Mouse (Mus musculus) forebrain, embryonic 12.5 days (tissue): ENCODE results near the gene Zyx. TPM values are rescaled to one million over a fixed set of nuclear protein-coding genes. Genes with fewer than 3 reads are reported as not detected.

Experiments used
- ATAC-seq: fragments of 200-750 bp; cut with Nextera tagmentation; 2 replicates; pipeline ENCODE4 v1.8.0; 2017; ENCODE audit warnings: moderate TSS enrichment; ENCODE audit not compliant: low FRiP score
- H3K27ac ChIP-seq: fragments of 300-500 bp; sonication (generic); 2 replicates; pipeline ENCODE4 v1.5.1; 2016; ENCODE audit warnings: mild to moderate bottlenecking
- H3K27me3 ChIP-seq: fragments of 300-500 bp; sonication (generic); 2 replicates; pipeline ENCODE4 v1.6.1; 2016; ENCODE audit warnings: mild to moderate bottlenecking
- H3K36me3 ChIP-seq: fragments of 300-500 bp; sonication (generic); replicated peaks from 2 replicates; pipeline ENCODE4 v1.6.1; 2016; ENCODE audit warnings: mild to moderate bottlenecking
- H3K4me1 ChIP-seq: fragments of 300-500 bp; sonication (generic); 2 replicates; pipeline ENCODE4 v1.6.1; 2016
- H3K4me2 ChIP-seq: fragments of 300-500 bp; sonication (generic); 2 replicates; pipeline ENCODE4 v1.6.1; 2016; ENCODE audit warnings: mild to moderate bottlenecking, moderate library complexity
- H3K4me3 ChIP-seq: fragments of 300-500 bp; sonication (generic); replicated peaks from 2 replicates; pipeline ENCODE4 v1.5.1; 2016; ENCODE audit warnings: mild to moderate bottlenecking
- H3K9ac ChIP-seq: fragments of 300-500 bp; sonication (generic); 2 replicates; pipeline ENCODE4 v1.6.1; 2016; ENCODE audit warnings: mild to moderate bottlenecking
- H3K9me3 ChIP-seq: fragments of 300-500 bp; sonication (generic); 2 replicates; pipeline ENCODE4 v1.6.1; 2016
- WGBS: fragments of 180-500 bp; shearing (Covaris S2); methylation state at CpG from one replicate; pipeline ENCODE4 v1.1.7; 2016; 5-methylcytosine and 5-hydroxymethylcytosine counted together
- polyA plus RNA-seq: library from polyadenylated mRNA; unstranded; fragments of >200 nt; fragmentation: Nextera tagmentation; extraction: Ambion mirVana; gene quantifications from 2 replicates; pipeline ENCODE4 v1.2.1, GENCODE M21; 2016

Zyx gene
- polyA plus RNA-seq, 1 experiment from 2014 or later: 66.6 TPM

- no peaks in the 10 kb centered on the region for H3K27me3 ChIP-seq
These were observed 18.5 kb upstream of the Zyx start for GRCm38 (mm10) chr6:42330946-42331345.

GRCm38 (mm10) chr6:42339189-42339588 lies 10.2 kb upstream of the Zyx start:
- no peaks in the 10 kb centered on the region for H3K4me1 ChIP-seq
- no peaks in the 10 kb centered on the region for H3K27me3 ChIP-seq
- WGBS: 77% methylated on average over 2 of the region's 2 CpGs
- no peak overlapping the region for H3K4me3 ChIP-seq
- no peak for ATAC-seq
- H3K9me3 ChIP-seq: no peaks in the 10 kb centered on the region
- H3K9ac ChIP-seq: no peak overlapping the region
- no peaks in the 10 kb centered on the region for H3K36me3 ChIP-seq
- H3K4me2 ChIP-seq: no peak overlapping the region
- H3K27ac ChIP-seq: no peak overlapping the region

More at GRCm38 (mm10) chr6:42330946-42331345, 18.5 kb upstream of the Zyx start:
- H3K9ac ChIP-seq: no peak overlapping the region
- H3K4me3 ChIP-seq: no peak overlapping the region
- H3K9me3 ChIP-seq: no peaks in the 10 kb centered on the region
- H3K36me3 ChIP-seq: no peaks in the 10 kb centered on the region
- no peak for ATAC-seq
- WGBS: 92% methylated on average over 3 of the region's 3 CpGs
- no peaks in the 10 kb centered on the region for H3K4me1 ChIP-seq
- H3K4me2 ChIP-seq: no peak overlapping the region
- no peak overlapping the region for H3K27ac ChIP-seq

GRCm38 (mm10) chr6:42339981-42340380 lies 9.4 kb upstream of the Zyx start:
- Histone ChIP-seq H3K4me1 (no peaks in the 10 kb centered on the region), H3K27me3 (no peaks in the 10 kb centered on the region), H3K4me3 (no peak overlapping the region), H3K36me3 (no peaks in the 10 kb centered on the region), H3K4me2 (no peak overlapping the region), H3K27ac (no peak overlapping the region), H3K9me3 (no peaks in the 10 kb centered on the region), H3K9ac (no peak overlapping the region)
- 87% methylated on average over 5 of the region's 5 CpGs for WGBS
- no peak for ATAC-seq

GRCm38 (mm10) chr6:42342171-42342570 lies 7.3 kb upstream of the Zyx start:
- Histone ChIP-seq H3K4me1 (no peaks in the 10 kb centered on the region), H3K4me2 (no peak overlapping the region), H3K27me3 (no peaks in the 10 kb centered on the region), H3K4me3 (no peak overlapping the region), H3K27ac (no peak overlapping the region), H3K9ac (no peak overlapping the region), H3K9me3 (no peaks in the 10 kb centered on the region), H3K36me3 (no peaks in the 10 kb centered on the region)
- WGBS: 83% methylated on average over 1 of the region's 1 CpGs
- no peak for ATAC-seq

GRCm38 (mm10) chr6:42343361-42344120 lies 5.9 kb upstream of the Zyx start:
- no peaks in the 10 kb centered on the region for H3K36me3 ChIP-seq
- H3K4me3 ChIP-seq: no peak overlapping the region
- WGBS: 88% methylated on average over 9 of the region's 9 CpGs
- H3K9me3 ChIP-seq: no peaks in the 10 kb centered on the region
- ATAC-seq: no peak
- H3K4me1 ChIP-seq: no peaks in the 10 kb centered on the region
- H3K4me2 ChIP-seq: no peak overlapping the region
- no peaks in the 10 kb centered on the region for H3K27me3 ChIP-seq
- no peak overlapping the region for H3K9ac ChIP-seq
- H3K27ac ChIP-seq: no peak overlapping the region

- peaks cover 3% of the 10 kb centered on the region; the same call in 1 of the 2 replicates for H3K4me1 ChIP-seq
- no peak overlapping the region for H3K4me3 ChIP-seq
- H3K4me2 ChIP-seq: no peak overlapping the region
- H3K27me3 ChIP-seq: no peaks in the 10 kb centered on the region
- 87% methylated on average over 1 of the region's 1 CpGs for WGBS
- H3K27ac ChIP-seq: no peak overlapping the region
- H3K9ac ChIP-seq: no peak overlapping the region
- no peaks in the 10 kb centered on the region for H3K9me3 ChIP-seq
- H3K36me3 ChIP-seq: no peaks in the 10 kb centered on the region
- no peak for ATAC-seq
These were observed 5.2 kb upstream of the Zyx start for GRCm38 (mm10) chr6:42344255-42344654.

GRCm38 (mm10) chr6:42348281-42349005 lies 987 bp upstream of the Zyx start:
- peak overlapping the region; percentile 86 for H3K4me2 ChIP-seq
- peak overlapping the region; percentile 81 for H3K4me3 ChIP-seq
- no peak overlapping the region for H3K27ac ChIP-seq
- 32% methylated on average over 12 of the region's 12 CpGs for WGBS
- H3K27me3 ChIP-seq: no peaks in the 10 kb centered on the region
- no peaks in the 10 kb centered on the region for H3K9me3 ChIP-seq
- H3K4me1 ChIP-seq: peaks cover 28% of the 10 kb centered on the region
- H3K9ac ChIP-seq: no peak overlapping the region
- no peak for ATAC-seq
- peaks cover 16% of the 10 kb centered on the region for H3K36me3 ChIP-seq

- peak overlapping the region; percentile 81 for H3K9ac ChIP-seq
- H3K27ac ChIP-seq: peak overlapping the region; percentile 93
- H3K4me1 ChIP-seq: peaks cover 33% of the 10 kb centered on the region
- H3K27me3 ChIP-seq: no peaks in the 10 kb centered on the region
- H3K9me3 ChIP-seq: no peaks in the 10 kb centered on the region
- ATAC-seq: peak; percentile 57
- 2% methylated on average over 11 of the region's 11 CpGs for WGBS
- H3K4me3 ChIP-seq: peak overlapping the region; percentile 81
- H3K36me3 ChIP-seq: peaks cover 16% of the 10 kb centered on the region
- H3K4me2 ChIP-seq: peak overlapping the region; percentile 86
These were observed 414 bp upstream of the Zyx start for GRCm38 (mm10) chr6:42349006-42349425.

GRCm38 (mm10) chr6:42350021-42350967 lies 864 bp downstream of the Zyx start:
- Histone ChIP-seq H3K4me2 (peak overlapping the region; percentile 86), H3K9me3 (no peaks in the 10 kb centered on the region), H3K27me3 (no peaks in the 10 kb centered on the region), H3K9ac (peak overlapping the region; percentile 81), H3K27ac (peak overlapping the region; percentile 93), H3K4me1 (peaks cover 39% of the 10 kb centered on the region), H3K36me3 (peaks cover 20% of the 10 kb centered on the region), H3K4me3 (peak overlapping the region; percentile 81)
- WGBS: under 1% methylated on average over 61 of the region's 72 CpGs
- peak; percentile 64 for ATAC-seq

- Histone ChIP-seq H3K36me3 (peaks cover 29% of the 10 kb centered on the region), H3K4me3 (peak overlapping the region; percentile 81), H3K9ac (peak overlapping the region; percentile 81), H3K4me2 (peak overlapping the region; percentile 86), H3K4me1 (peaks cover 39% of the 10 kb centered on the region), H3K27ac (0 out of 2 replicates have a peak overlapping the region, but pooled peaks have one; percentile 93), H3K27me3 (no peaks in the 10 kb centered on the region), H3K9me3 (no peaks in the 10 kb centered on the region)
- ATAC-seq: no peak
- WGBS: 46% methylated on average over 13 of the region's 13 CpGs
These were observed 1.7 kb downstream of the Zyx start for GRCm38 (mm10) chr6:42350968-42351775.

GRCm38 (mm10) chr6:42351776-42352485 lies 2.5 kb downstream of the Zyx start:
- Histone ChIP-seq H3K27ac (no peak overlapping the region), H3K36me3 (peaks cover 36% of the 10 kb centered on the region), H3K4me1 (peaks cover 39% of the 10 kb centered on the region), H3K4me2 (no peak overlapping the region), H3K4me3 (0 out of 2 replicates have a peak overlapping the region, but pooled peaks have one; percentile 13), H3K9ac (no peak overlapping the region), H3K9me3 (no peaks in the 10 kb centered on the region), H3K27me3 (no peaks in the 10 kb centered on the region)
- WGBS: 87% methylated on average over 7 of the region's 7 CpGs
- ATAC-seq: no peak
